Mouse (Mus musculus): Measurements from ENCODE around the gene Usp16. TPM values are rescaled to one million over a fixed set of nuclear protein-coding genes. Genes with fewer than 3 reads are reported as not detected.

The Usp16 gene
- polyA plus RNA-seq, 1 experiment from 2014 or later: 42.8 TPM

DNA sequence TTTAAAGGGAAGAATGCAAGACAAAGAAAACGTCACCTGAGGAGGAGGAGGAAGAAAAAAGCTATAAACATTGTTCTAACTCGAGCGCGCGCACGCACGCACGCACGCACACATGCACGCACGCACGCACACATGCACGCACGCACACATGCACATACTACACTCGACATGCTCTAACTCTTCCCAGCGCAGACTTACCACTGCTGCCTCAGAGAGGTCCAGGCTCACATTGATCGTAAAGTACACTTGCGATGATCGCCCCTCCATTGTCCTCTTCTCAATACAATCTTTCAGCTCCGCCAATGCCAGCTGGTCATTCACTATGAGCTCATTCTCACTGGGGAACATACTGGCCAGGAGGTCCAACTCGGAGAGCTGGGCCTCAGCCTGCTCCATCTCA lies 17.4 kb upstream of the Usp16 start:
- H3K27ac ChIP-seq (ENCODE audit: low read depth, low read length): no peak overlapping the region
- peaks cover 11% of the 10 kb centered on the region for H3K4me1 ChIP-seq (ENCODE audit: control insufficient read depth, insufficient read depth, low read depth, low read length)
- ATAC-seq: no peak
- no peak overlapping the region for H3K9ac ChIP-seq (ENCODE audit: low read depth, low read length)
- H3K4me2 ChIP-seq (ENCODE audit: low read length): no peak overlapping the region
- no peaks in the 10 kb centered on the region for H3K27me3 ChIP-seq (replicated peaks; ENCODE audit: control insufficient read depth, insufficient read depth, low read length)
- no peak overlapping the region for H3K4me3 ChIP-seq (ENCODE audit: low read length)
- no peaks in the 10 kb centered on the region for H3K9me3 ChIP-seq (ENCODE audit: control insufficient read depth, low read length)
- 0 out of 2 replicates have a peak, but pooled peaks cover 3% of the 10 kb centered on the region for H3K36me3 ChIP-seq (ENCODE audit: control insufficient read depth, insufficient read depth, low read length)
- WGBS: 94% methylated on average over 21 of the region's 21 CpGs

DNA sequence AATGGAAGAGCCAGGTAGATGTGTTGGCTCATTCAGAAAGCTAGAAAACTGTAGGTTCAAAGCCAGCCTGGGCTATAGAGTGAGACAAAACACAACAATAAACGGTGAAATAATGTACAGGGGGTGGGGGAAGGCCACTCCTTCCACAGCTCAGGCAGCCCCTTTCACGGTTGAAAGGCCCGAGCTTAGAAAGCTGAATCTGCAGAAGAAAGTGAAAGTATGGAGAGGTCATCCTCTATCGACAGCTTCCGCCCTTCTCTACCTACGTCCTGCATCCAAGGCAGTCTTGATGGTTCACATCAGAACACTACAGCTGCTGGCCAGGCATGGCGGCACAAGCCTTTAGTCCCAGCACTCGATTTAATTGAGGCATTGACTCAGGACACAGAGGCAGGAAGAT lies 15.8 kb upstream of the Usp16 start:
- H3K4me1 ChIP-seq (ENCODE audit: control insufficient read depth, insufficient read depth, low read depth, low read length): peaks cover 11% of the 10 kb centered on the region
- H3K27ac ChIP-seq (ENCODE audit: low read depth, low read length): no peak overlapping the region
- H3K4me2 ChIP-seq (ENCODE audit: low read length): no peak overlapping the region
- WGBS: 94% methylated on average over 8 of the region's 8 CpGs
- no peaks in the 10 kb centered on the region for H3K9me3 ChIP-seq (ENCODE audit: control insufficient read depth, low read length)
- no peak for ATAC-seq
- H3K36me3 ChIP-seq (ENCODE audit: control insufficient read depth, insufficient read depth, low read length): 0 out of 2 replicates have a peak, but pooled peaks cover 3% of the 10 kb centered on the region
- H3K4me3 ChIP-seq (ENCODE audit: low read length): no peak overlapping the region
- H3K9ac ChIP-seq (ENCODE audit: low read depth, low read length): no peak overlapping the region
- H3K27me3 ChIP-seq (replicated peaks; ENCODE audit: control insufficient read depth, insufficient read depth, low read length): no peaks in the 10 kb centered on the region

- Histone ChIP-seq H3K9me3 (ENCODE audit: control insufficient read depth, low read length) (no peaks in the 10 kb centered on the region), H3K4me2 (ENCODE audit: low read length) (peak within 1 kb of the TSS; percentile 80), H3K4me3 (ENCODE audit: low read length) (peak within 1 kb of the TSS; percentile 67), H3K27me3 (replicated peaks; ENCODE audit: control insufficient read depth, insufficient read depth, low read length) (0 out of 2 replicates have a peak, but pooled peaks cover 2% of the 10 kb centered on the region), H3K36me3 (ENCODE audit: control insufficient read depth, insufficient read depth, low read length) (0 out of 2 replicates have a peak, but pooled peaks cover 3% of the 10 kb centered on the region), H3K4me1 (ENCODE audit: control insufficient read depth, insufficient read depth, low read depth, low read length) (peaks cover 11% of the 10 kb centered on the region), H3K27ac (ENCODE audit: low read depth, low read length) (peak within 1 kb of the TSS; percentile 96), H3K9ac (ENCODE audit: low read depth, low read length) (peak within 1 kb of the TSS; percentile 89)
- under 1% methylated on average over 37 of the region's 38 CpGs for WGBS
- ATAC-seq: peak; percentile 98
Measured at GRCm38 (mm10) chr16:87440184-87440686, 14.3 kb upstream of the Usp16 start, which contains the start of gene Rwdd2b. TSS of gene Rwdd2b (minus strand) at chr16:87440573.

DNA sequence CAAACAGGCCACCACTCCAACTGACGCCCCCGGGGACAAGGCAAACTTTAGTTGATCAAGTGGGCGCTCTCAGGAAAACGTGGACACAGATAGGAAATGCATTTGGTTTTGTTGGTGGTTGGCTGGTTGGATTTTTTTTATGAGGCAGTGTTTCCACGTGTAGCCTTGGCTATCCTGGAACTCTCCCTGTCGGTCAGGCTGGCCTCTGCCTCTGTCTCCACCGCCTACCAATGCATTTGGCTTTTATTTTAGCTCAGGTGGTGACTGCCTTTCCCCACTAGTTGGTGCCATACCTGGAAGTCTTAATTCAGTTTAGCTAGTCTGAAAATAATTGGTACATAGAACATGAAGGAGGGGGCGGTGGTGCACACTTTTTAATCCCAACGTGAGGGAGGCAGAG lies 13.4 kb upstream of the Usp16 start:
- no peak for ATAC-seq
- H3K36me3 ChIP-seq (ENCODE audit: control insufficient read depth, insufficient read depth, low read length): 0 out of 2 replicates have a peak, but pooled peaks cover 3% of the 10 kb centered on the region
- peak overlapping the region; percentile 80 for H3K4me2 ChIP-seq (ENCODE audit: low read length)
- H3K27me3 ChIP-seq (replicated peaks; ENCODE audit: control insufficient read depth, insufficient read depth, low read length): 0 out of 2 replicates have a peak, but pooled peaks cover 2% of the 10 kb centered on the region
- H3K4me1 ChIP-seq (ENCODE audit: control insufficient read depth, insufficient read depth, low read depth, low read length): peaks cover 11% of the 10 kb centered on the region
- WGBS: 24% methylated on average over 9 of the region's 9 CpGs
- peak overlapping the region; percentile 67 for H3K4me3 ChIP-seq (ENCODE audit: low read length)
- H3K9ac ChIP-seq (ENCODE audit: low read depth, low read length): peak overlapping the region; percentile 89
- H3K9me3 ChIP-seq (ENCODE audit: control insufficient read depth, low read length): no peaks in the 10 kb centered on the region
- peak overlapping the region; percentile 96; the same call in 1 of the 2 replicates for H3K27ac ChIP-seq (ENCODE audit: low read depth, low read length)

GRCm38 (mm10) chr16:87442291-87442690 lies 12.2 kb upstream of the Usp16 start:
- no peak for ATAC-seq
- Histone ChIP-seq H3K4me2 (ENCODE audit: low read length) (no peak overlapping the region), H3K27me3 (replicated peaks; ENCODE audit: control insufficient read depth, insufficient read depth, low read length) (0 out of 2 replicates have a peak, but pooled peaks cover 2% of the 10 kb centered on the region), H3K4me3 (ENCODE audit: low read length) (no peak overlapping the region), H3K9ac (ENCODE audit: low read depth, low read length) (no peak overlapping the region), H3K27ac (ENCODE audit: low read depth, low read length) (no peak overlapping the region), H3K4me1 (ENCODE audit: control insufficient read depth, insufficient read depth, low read depth, low read length) (peaks cover 11% of the 10 kb centered on the region), H3K36me3 (ENCODE audit: control insufficient read depth, insufficient read depth, low read length) (no peaks in the 10 kb centered on the region), H3K9me3 (ENCODE audit: control insufficient read depth, low read length) (no peaks in the 10 kb centered on the region)
- WGBS: 60% methylated on average over 5 of the region's 5 CpGs

- Histone ChIP-seq H3K9me3 (ENCODE audit: control insufficient read depth, low read length) (no peaks in the 10 kb centered on the region; the same call in 1 of the 2 replicates), H3K27me3 (replicated peaks; ENCODE audit: control insufficient read depth, insufficient read depth, low read length) (0 out of 2 replicates have a peak, but pooled peaks cover 2% of the 10 kb centered on the region), H3K4me3 (ENCODE audit: low read length) (no peak overlapping the region), H3K4me1 (ENCODE audit: control insufficient read depth, insufficient read depth, low read depth, low read length) (peaks cover 11% of the 10 kb centered on the region), H3K9ac (ENCODE audit: low read depth, low read length) (no peak overlapping the region), H3K4me2 (ENCODE audit: low read length) (no peak overlapping the region), H3K27ac (ENCODE audit: low read depth, low read length) (no peak overlapping the region), H3K36me3 (ENCODE audit: control insufficient read depth, insufficient read depth, low read length) (no peaks in the 10 kb centered on the region)
- ATAC-seq: no peak
Measured at GRCm38 (mm10) chr16:87443245-87443644, 11.3 kb upstream of the Usp16 start.

GRCm38 (mm10) chr16:87444071-87444470 lies 10.4 kb upstream of the Usp16 start:
- Histone ChIP-seq H3K27ac (ENCODE audit: low read depth, low read length) (no peak overlapping the region), H3K36me3 (ENCODE audit: control insufficient read depth, insufficient read depth, low read length) (no peaks in the 10 kb centered on the region), H3K4me2 (ENCODE audit: low read length) (no peak overlapping the region), H3K4me1 (ENCODE audit: control insufficient read depth, insufficient read depth, low read depth, low read length) (peaks cover 11% of the 10 kb centered on the region), H3K9ac (ENCODE audit: low read depth, low read length) (no peak overlapping the region), H3K27me3 (replicated peaks; ENCODE audit: control insufficient read depth, insufficient read depth, low read length) (0 out of 2 replicates have a peak, but pooled peaks cover 2% of the 10 kb centered on the region), H3K4me3 (ENCODE audit: low read length) (no peak overlapping the region), H3K9me3 (ENCODE audit: control insufficient read depth, low read length) (no peaks in the 10 kb centered on the region; the same call in 1 of the 2 replicates)
- ATAC-seq: no peak
- 39% methylated on average over 1 of the region's 1 CpGs for WGBS

- no peaks in the 10 kb centered on the region; the same call in 1 of the 2 replicates for H3K9me3 ChIP-seq (ENCODE audit: control insufficient read depth, low read length)
- H3K4me2 ChIP-seq (ENCODE audit: low read length): no peak overlapping the region
- H3K36me3 ChIP-seq (ENCODE audit: control insufficient read depth, insufficient read depth, low read length): no peaks in the 10 kb centered on the region
- H3K4me3 ChIP-seq (ENCODE audit: low read length): no peak overlapping the region
- H3K27me3 ChIP-seq (replicated peaks; ENCODE audit: control insufficient read depth, insufficient read depth, low read length): 0 out of 2 replicates have a peak, but pooled peaks cover 2% of the 10 kb centered on the region
- no peak overlapping the region for H3K9ac ChIP-seq (ENCODE audit: low read depth, low read length)
- peaks cover 6% of the 10 kb centered on the region for H3K4me1 ChIP-seq (ENCODE audit: control insufficient read depth, insufficient read depth, low read depth, low read length)
- no peak for ATAC-seq
- no peak overlapping the region for H3K27ac ChIP-seq (ENCODE audit: low read depth, low read length)
Measured at GRCm38 (mm10) chr16:87445110-87445509, 9.4 kb upstream of the Usp16 start.

DNA sequence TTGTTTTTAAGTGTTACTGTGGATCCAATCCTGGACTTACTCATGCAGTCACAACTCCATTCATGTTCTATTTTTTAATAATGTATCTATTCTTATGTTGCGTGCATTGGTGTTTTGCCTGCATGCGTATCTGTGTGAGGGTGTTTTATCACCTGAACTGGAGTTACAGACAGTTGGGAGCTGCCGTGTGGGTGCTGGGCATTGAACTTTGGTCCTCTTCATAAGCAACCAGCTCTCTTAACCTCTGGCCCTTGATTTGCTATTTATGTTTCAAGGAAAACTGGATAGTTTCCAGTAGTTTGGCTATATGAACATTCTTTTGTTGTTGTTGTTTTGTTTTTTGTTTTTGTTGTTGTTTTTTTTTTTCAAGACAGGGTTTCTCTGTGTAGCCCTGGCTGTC lies 9.0 kb upstream of the Usp16 start:
- Histone ChIP-seq H3K27me3 (replicated peaks; ENCODE audit: control insufficient read depth, insufficient read depth, low read length) (0 out of 2 replicates have a peak, but pooled peaks cover 2% of the 10 kb centered on the region), H3K36me3 (ENCODE audit: control insufficient read depth, insufficient read depth, low read length) (no peaks in the 10 kb centered on the region), H3K9me3 (ENCODE audit: control insufficient read depth, low read length) (no peaks in the 10 kb centered on the region; the same call in 1 of the 2 replicates), H3K4me3 (ENCODE audit: low read length) (no peak overlapping the region), H3K27ac (ENCODE audit: low read depth, low read length) (no peak overlapping the region), H3K4me2 (ENCODE audit: low read length) (no peak overlapping the region), H3K4me1 (ENCODE audit: control insufficient read depth, insufficient read depth, low read depth, low read length) (peaks cover 6% of the 10 kb centered on the region), H3K9ac (ENCODE audit: low read depth, low read length) (no peak overlapping the region)
- WGBS: 94% methylated on average over 3 of the region's 3 CpGs
- no peak for ATAC-seq
